Mouse (Mus musculus) hindbrain, postnatal 0 days (tissue): ENCODE measurements around the gene Ncapd2. TPM values are rescaled to one million over a fixed set of nuclear protein-coding genes. Genes with fewer than 3 reads are reported as not detected.
A peak's percentile ranks its signal among the peaks of the same experiment; 100 is the strongest.

Experiments
- ATAC-seq: fragments of 200-750 bp; cut with Nextera tagmentation; 2 replicates; pipeline ENCODE4 v1.8.0; 2017; ENCODE audit warnings: mild to moderate bottlenecking, moderate TSS enrichment, moderate library complexity
- DNase-seq: peaks from one replicate; pipeline ENCODE4 v3.0.0-alpha.2; 2015; ENCODE audit warnings: low spot score
- H3K27ac ChIP-seq: fragments of 300-500 bp; sonication (generic); 2 replicates; pipeline ENCODE4 v1.5.1; 2014; ENCODE audit warnings: mild to moderate bottlenecking
- H3K27me3 ChIP-seq: fragments of 300-500 bp; sonication (generic); 2 replicates; pipeline ENCODE4 v1.6.1; 2014; ENCODE audit warnings: low read length, mixed read lengths; ENCODE audit not compliant: insufficient read depth
- H3K36me3 ChIP-seq: fragments of 300-500 bp; sonication (generic); 2 replicates; pipeline ENCODE4 v1.6.1; 2014; ENCODE audit warnings: low read length, mixed read lengths; ENCODE audit not compliant: insufficient read depth
- H3K4me1 ChIP-seq: fragments of 300-500 bp; sonication (generic); 2 replicates; pipeline ENCODE4 v1.6.1; 2014; ENCODE audit warnings: antibody characterized with exemption, low read length, mixed read lengths; ENCODE audit not compliant: insufficient read depth
- H3K4me2 ChIP-seq: fragments of 300-500 bp; sonication (generic); 2 replicates; pipeline ENCODE4 v1.6.1; 2014; ENCODE audit warnings: low read depth, mild to moderate bottlenecking, low read length, moderate library complexity, mixed read lengths
- H3K4me3 ChIP-seq: fragments of 300-500 bp; sonication (generic); 2 replicates; pipeline ENCODE4 v1.5.1; 2014; ENCODE audit warnings: low read length
- H3K9ac ChIP-seq: fragments of 300-500 bp; sonication (generic); replicated peaks from 2 replicates; pipeline ENCODE4 v1.6.1; 2014; ENCODE audit warnings: mild to moderate bottlenecking, low read length, moderate library complexity, mixed read lengths
- H3K9me3 ChIP-seq: fragments of 300-500 bp; sonication (generic); 2 replicates; pipeline ENCODE4 v1.6.1; 2016; ENCODE audit warnings: low read length, mixed read lengths
- CTCF ChIP-seq: IDR thresholded peaks from 2 replicates; pipeline ENCODE4 v1.5.1; 2016; ENCODE audit warnings: antibody characterized with exemption, control low read depth, low read depth
- WGBS: fragments of 180-500 bp; shearing (Covaris S2); extraction: QIAGEN DNeasy Blood & Tissue Kit; methylation state at CpG from one replicate; pipeline ENCODE4 v1.1.7; 2014; 5-methylcytosine and 5-hydroxymethylcytosine counted together
- polyA plus RNA-seq: library from polyadenylated mRNA; unstranded; fragments of >200 nt; fragmentation: Nextera tagmentation; extraction: Ambion mirVana; gene quantifications from 2 replicates; pipeline ENCODE4 v1.2.1, GENCODE M21; 2015
- total RNA-seq: library from RNA; depleted of rRNA; stranded (reverse); fragments of >200 nt; gene quantifications from 2 replicates; pipeline ENCODE4 v1.2.3, GENCODE M21; 2014

Gene Ncapd2
- total and polyA plus RNA-seq, 2 experiments from 2014 or later: 30.3 to 47.1 TPM

- Histone ChIP-seq H3K4me2 (peak overlapping the region; percentile 90; the same call in 1 of the 2 replicates), H3K9ac (no peak overlapping the region; the same call in 1 of the 2 replicates), H3K27me3 (no peaks in the 10 kb centered on the region), H3K4me3 (no peak overlapping the region), H3K27ac (peak overlapping the region; percentile 77), H3K36me3 (peaks cover 21% of the 10 kb centered on the region; the same call in 1 of the 2 replicates), H3K9me3 (no peaks in the 10 kb centered on the region), H3K4me1 (peaks cover 37% of the 10 kb centered on the region)
- no peak for TF ChIP-seq CTCF
- WGBS: 57% methylated on average over 16 of the region's 16 CpGs
- ATAC-seq (peak; percentile 15; the same call in 1 of the 2 replicates), DNase-seq (peak; percentile 65)
Measured at GRCm38 (mm10) chr6:125148926-125149568, 42.5 kb downstream of the Ncapd2 start.

GRCm38 (mm10) chr6:125148251-125148925, 43.1 kb downstream of the Ncapd2 start:
- H3K9me3 ChIP-seq: no peaks in the 10 kb centered on the region
- peaks cover 14% of the 10 kb centered on the region; the same call in 1 of the 2 replicates for H3K36me3 ChIP-seq
- no peaks in the 10 kb centered on the region for H3K27me3 ChIP-seq
- WGBS: 55% methylated on average over 18 of the region's 18 CpGs
- no peak for TF ChIP-seq CTCF
- peak overlapping the region; percentile 77 for H3K27ac ChIP-seq
- peak overlapping the region; percentile 90 for H3K4me2 ChIP-seq
- DNase-seq (no peak), ATAC-seq (no peak)
- H3K4me1 ChIP-seq: peaks cover 37% of the 10 kb centered on the region
- peak overlapping the region; percentile 10; the same call in 1 of the 2 replicates for H3K4me3 ChIP-seq
- H3K9ac ChIP-seq: peak overlapping the region; percentile 35; the same call in 1 of the 2 replicates

- 25% methylated on average over 10 of the region's 10 CpGs for WGBS
- no peak for TF ChIP-seq CTCF
- Histone ChIP-seq H3K4me3 (peak overlapping the region; percentile 79), H3K4me1 (peaks cover 37% of the 10 kb centered on the region), H3K9ac (peak overlapping the region; percentile 93; the same call in 1 of the 2 replicates), H3K9me3 (no peaks in the 10 kb centered on the region), H3K27ac (peak overlapping the region; percentile 90; the same call in 1 of the 2 replicates), H3K36me3 (peaks cover 12% of the 10 kb centered on the region; the same call in 1 of the 2 replicates), H3K4me2 (peak overlapping the region; percentile 90), H3K27me3 (no peaks in the 10 kb centered on the region)
- ATAC-seq (no peak), DNase-seq (no peak)
Measured at GRCm38 (mm10) chr6:125147329-125147728, 44.2 kb downstream of the Ncapd2 start.

- ATAC-seq (no peak), DNase-seq (peak; percentile 52)
- H3K27ac ChIP-seq: peak overlapping the region; percentile 90; the same call in 1 of the 2 replicates
- H3K4me2 ChIP-seq: peak overlapping the region; percentile 90
- H3K36me3 ChIP-seq: peaks cover 13% of the 10 kb centered on the region; the same call in 1 of the 2 replicates
- peak overlapping the region; percentile 93; the same call in 1 of the 2 replicates for H3K9ac ChIP-seq
- H3K9me3 ChIP-seq: no peaks in the 10 kb centered on the region
- 58% methylated on average over 4 of the region's 4 CpGs for WGBS
- peak overlapping the region; percentile 79 for H3K4me3 ChIP-seq
- no peak for TF ChIP-seq CTCF
- peaks cover 37% of the 10 kb centered on the region for H3K4me1 ChIP-seq
- H3K27me3 ChIP-seq: no peaks in the 10 kb centered on the region
Measured at GRCm38 (mm10) chr6:125146797-125147196, 44.7 kb downstream of the Ncapd2 start.

- Histone ChIP-seq H3K4me3 (peak overlapping the region; percentile 79), H3K9me3 (no peaks in the 10 kb centered on the region), H3K36me3 (peaks cover 13% of the 10 kb centered on the region), H3K4me2 (peak overlapping the region; percentile 90), H3K9ac (peak overlapping the region; percentile 93), H3K27me3 (no peaks in the 10 kb centered on the region), H3K27ac (peak overlapping the region; percentile 90; the same call in 1 of the 2 replicates), H3K4me1 (peaks cover 37% of the 10 kb centered on the region)
- no peak for TF ChIP-seq CTCF
- ATAC-seq (no peak), DNase-seq (no peak)
- WGBS: 31% methylated on average over 7 of the region's 7 CpGs
Measured at GRCm38 (mm10) chr6:125146148-125146547, 45.4 kb downstream of the Ncapd2 start.

- Histone ChIP-seq H3K4me1 (peaks cover 37% of the 10 kb centered on the region), H3K27me3 (no peaks in the 10 kb centered on the region), H3K36me3 (peaks cover 18% of the 10 kb centered on the region), H3K4me2 (peak overlapping the region; percentile 90), H3K4me3 (peak overlapping the region; percentile 79), H3K27ac (peak overlapping the region; percentile 90), H3K9me3 (no peaks in the 10 kb centered on the region), H3K9ac (peak overlapping the region; percentile 93)
- no peak for TF ChIP-seq CTCF
- peak; percentile 43 for DNase-seq
- peak; percentile 74 for ATAC-seq
- under 1% methylated on average over 35 of the region's 35 CpGs for WGBS
Measured at GRCm38 (mm10) chr6:125145479-125145951, 46.0 kb downstream of the Ncapd2 start.
